Mouse (Mus musculus) heart, adult 2 months (tissue): Measurements from ENCODE around the gene Gm10306.

Source experiments
- CTCF ChIP-seq: fragments of 200-600 bp; IDR thresholded peaks from 2 replicates; pipeline ENCODE4 v1.8.1; 2022; ENCODE audit warnings: antibody characterized with exemption, mild to moderate bottlenecking, moderate library complexity
- POLR2A ChIP-seq: fragments of 200-500 bp; IDR thresholded peaks from 2 replicates; pipeline ENCODE4 v1.6.1; 2011; ENCODE audit warnings: mild to moderate bottlenecking, low read depth, low read length, control low read depth; ENCODE audit not compliant: insufficient read depth

DNA sequence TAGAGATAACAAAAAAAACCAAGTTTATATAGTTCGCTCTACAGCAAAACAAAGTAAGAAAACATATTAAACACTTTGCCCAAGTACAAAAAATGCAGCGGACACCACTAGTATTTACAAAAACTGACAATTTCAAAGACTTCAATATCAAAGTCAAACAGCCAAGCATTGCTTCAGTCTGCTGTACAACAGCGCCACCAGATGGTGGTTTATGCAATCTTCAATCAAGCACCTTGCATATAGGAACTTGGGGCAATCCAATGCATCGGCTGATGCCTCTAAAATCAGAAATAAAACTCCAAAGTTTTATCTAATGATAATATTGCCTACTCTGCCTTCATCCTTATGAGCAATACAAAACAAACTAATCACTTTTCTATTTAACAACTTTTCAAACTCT, 38.7 kb upstream of the Gm10306 start:
- no peak for TF ChIP-seq POLR2A
- TF ChIP-seq CTCF = peak; percentile 86
